Mouse (Mus musculus) adrenal gland, adult 18-20 months (tissue): ENCODE results near the gene Neurl2. TPM values are rescaled to one million over a fixed set of nuclear protein-coding genes. Genes with fewer than 3 reads are reported as not detected.

Experiments
- DNase-seq, 2 experiments: peaks; one replicate each; pipeline ENCODE4 v3.0.0; 2021 to 2022; ENCODE audit warnings: low spot score in 2 of 2
- total RNA-seq, 2 experiments: library from RNA; stranded (reverse); gene quantifications; 1 replicate in 1 of 2; 2 replicates in 1 of 2; pipeline ENCODE4 v1.2.3; 2021

Neurl2 gene
- total RNA-seq, 2 experiments from 2014 or later = 1.4 to 1.7 TPM

DNA sequence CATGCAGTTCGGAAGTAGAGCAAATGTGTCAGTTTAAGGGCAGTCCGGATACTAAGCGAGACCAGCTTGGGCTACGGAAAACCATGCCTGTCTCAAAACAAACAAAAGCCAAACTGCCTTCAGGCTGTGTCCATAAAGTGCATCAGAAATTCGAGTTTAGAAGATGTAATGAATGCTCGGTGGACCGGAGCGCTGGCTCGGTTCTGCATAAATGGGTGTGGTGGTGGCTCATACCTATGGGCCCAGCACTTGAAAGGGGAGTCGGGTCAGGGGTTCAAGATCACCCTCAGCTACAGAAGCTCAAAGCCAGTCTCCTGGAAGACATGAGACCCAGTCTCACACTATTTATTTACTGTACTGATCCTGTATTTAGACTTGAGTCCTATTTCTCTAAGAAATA lies 45.5 kb downstream of the Neurl2 start:
- DNase-seq = no peak

GRCm38 (mm10) chr2:164787032-164787431 lies 46.2 kb downstream of the Neurl2 start:
- no peak for DNase-seq

DNA sequence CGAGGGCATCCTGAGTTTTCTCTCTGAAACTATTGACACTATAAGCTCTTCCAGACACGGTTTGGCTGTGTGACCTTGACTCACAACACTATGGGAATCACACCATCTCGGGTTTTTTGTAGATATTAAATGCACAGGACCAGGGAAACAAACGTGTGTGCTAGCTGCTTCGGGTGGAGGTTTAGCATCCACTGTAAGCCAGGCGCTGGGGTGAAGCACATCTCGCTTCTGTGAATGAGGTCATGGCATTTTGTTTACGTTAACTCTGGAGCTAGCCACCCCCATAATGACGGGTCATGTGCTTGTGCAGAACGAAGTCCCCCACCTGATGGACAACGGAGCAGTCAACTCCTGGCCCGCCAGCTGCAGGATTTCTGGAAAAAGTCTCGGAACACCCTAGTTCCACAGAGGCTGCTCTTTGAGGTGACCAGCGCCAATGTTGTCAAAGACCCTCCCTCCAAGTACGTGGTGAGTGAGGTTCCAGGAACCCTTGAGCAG lies 46.8 kb downstream of the Neurl2 start:
- no peak for DNase-seq

- peak; percentile 87 to 93 for DNase-seq
Measured at GRCm38 (mm10) chr2:164785481-164786387, 47.5 kb downstream of the Neurl2 start, which contains the start of gene Snx21. Snx21 (plus strand) TSS chr2:164785823.

GRCm38 (mm10) chr2:164784869-164785420 lies 48.3 kb downstream of the Neurl2 start:
- no peak for DNase-seq

- DNase-seq = no peak
Measured at GRCm38 (mm10) chr2:164783926-164784581, 49.2 kb downstream of the Neurl2 start.

DNA sequence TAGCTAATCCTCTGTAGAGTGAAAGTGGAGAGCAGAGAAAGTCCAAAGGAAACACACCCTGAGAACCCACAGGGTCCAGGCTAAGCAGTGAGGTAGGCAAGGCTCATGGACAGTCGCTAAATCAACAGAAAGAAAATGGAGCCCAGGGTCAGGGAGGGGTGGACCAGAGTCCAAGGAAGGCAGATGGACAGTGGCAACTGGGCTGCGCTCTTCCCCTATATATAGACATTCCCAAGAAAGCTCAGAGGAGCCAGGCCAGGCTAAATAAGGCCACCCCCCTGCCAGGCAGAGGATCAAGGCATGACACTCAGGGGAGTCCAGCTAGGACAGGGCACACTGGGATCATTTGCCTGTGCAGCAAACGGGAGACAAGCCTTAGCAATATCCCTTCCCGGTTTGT lies 51.4 kb downstream of the Neurl2 start:
- DNase-seq = no peak

Other genes starting within 250 kb of the Neurl2 start
- under 1 TPM; 0.38 to 0.40 TPM for gene Wfdc6a, start 248.0 kb downstream of the Neurl2 start, total RNA-seq
- not detected for gene Eppin, start 239.9 kb downstream of the Neurl2 start, total RNA-seq
- gene Wfdc6b, start 219.9 kb downstream of the Neurl2 start, total RNA-seq = not detected
- not detected for gene Wfdc8, start 219.8 kb downstream of the Neurl2 start, total RNA-seq
- not detected for gene Wfdc16, start 194.7 kb downstream of the Neurl2 start, total RNA-seq
- not detected for gene Wfdc10, start 177.4 kb downstream of the Neurl2 start, total RNA-seq
- gene Wfdc9, start 176.9 kb downstream of the Neurl2 start, total RNA-seq = not detected
- not detected for gene Wfdc11, start 159.4 kb downstream of the Neurl2 start, total RNA-seq
- not detected for gene Wfdc13, start 148.3 kb downstream of the Neurl2 start, total RNA-seq
- gene Spint4, start 135.0 kb downstream of the Neurl2 start, total RNA-seq = not detected
- gene Spint5, start 118.2 kb downstream of the Neurl2 start, total RNA-seq = not detected
- under 1 TPM; 0.20 to 0.45 TPM for gene Wfdc3, start 87.5 kb downstream of the Neurl2 start, total RNA-seq
- 10 to 100 TPM; 34.0 to 35.2 TPM for gene Dnttip1, start 87.5 kb downstream of the Neurl2 start, total RNA-seq
- 1 to 10 TPM; 1.4 to 4.0 TPM for gene Ube2c, start 63.6 kb downstream of the Neurl2 start, total RNA-seq
- gene Tnnc2, start 53.5 kb downstream of the Neurl2 start, total RNA-seq = 10 to 100 TPM in 1 of 2 experiments, not detected in 1; 11.3 TPM
- 10 to 100 TPM; 25.0 to 28.4 TPM for gene Snx21, start 47.6 kb downstream of the Neurl2 start, total RNA-seq
- gene Acot8, start 28.6 kb downstream of the Neurl2 start, total RNA-seq = 10 to 100 TPM; 32.6 to 36.6 TPM
- 1 to 10 TPM; 4.2 to 5.3 TPM for gene Zswim3, start 28.4 kb downstream of the Neurl2 start, total RNA-seq
- gene Zswim1, start 10.8 kb downstream of the Neurl2 start, total RNA-seq = 10 to 100 TPM; 11.0 to 11.4 TPM
- gene Spata25, start 4.9 kb downstream of the Neurl2 start, total RNA-seq = not detected
- 100 to 1,000 TPM; 103 to 106 TPM for gene Ctsa, start 583 bp downstream of the Neurl2 start, total RNA-seq
- 10 to 100 TPM; 22.5 to 55.9 TPM for gene Pltp, start 24.3 kb upstream of the Neurl2 start, total RNA-seq
- 10 to 100 TPM; 35.1 to 48.6 TPM for gene Pcif1, start 45.8 kb upstream of the Neurl2 start, total RNA-seq
- gene Zfp335, start 78.3 kb upstream of the Neurl2 start, total RNA-seq = 10 to 100 TPM; 20.9 to 22.4 TPM
- gene Mmp9, start 107.3 kb upstream of the Neurl2 start, total RNA-seq = 1 to 10 TPM in 1 of 2 experiments, under 1 TPM in 1; 0.89 to 2.7 TPM
- gene Slc12a5, start 127.3 kb upstream of the Neurl2 start, total RNA-seq = 1 to 10 TPM; 5.2 to 9.0 TPM
- 10 to 100 TPM; 35.7 to 41.6 TPM for gene Ncoa5, start 201.4 kb upstream of the Neurl2 start, total RNA-seq
- gene Cd40, start 222.2 kb upstream of the Neurl2 start, total RNA-seq = 1 to 10 TPM; 1.9 to 2.2 TPM